Mouse (Mus musculus): Measurements from ENCODE around the gene Cryba2. TPM values are rescaled to one million over a fixed set of nuclear protein-coding genes. Genes with fewer than 3 reads are reported as not detected.

Gene Cryba2
- polyA plus RNA-seq (2012; rRNA removed) = 0.86 and 1.1 TPM in 2 replicates

DNA sequence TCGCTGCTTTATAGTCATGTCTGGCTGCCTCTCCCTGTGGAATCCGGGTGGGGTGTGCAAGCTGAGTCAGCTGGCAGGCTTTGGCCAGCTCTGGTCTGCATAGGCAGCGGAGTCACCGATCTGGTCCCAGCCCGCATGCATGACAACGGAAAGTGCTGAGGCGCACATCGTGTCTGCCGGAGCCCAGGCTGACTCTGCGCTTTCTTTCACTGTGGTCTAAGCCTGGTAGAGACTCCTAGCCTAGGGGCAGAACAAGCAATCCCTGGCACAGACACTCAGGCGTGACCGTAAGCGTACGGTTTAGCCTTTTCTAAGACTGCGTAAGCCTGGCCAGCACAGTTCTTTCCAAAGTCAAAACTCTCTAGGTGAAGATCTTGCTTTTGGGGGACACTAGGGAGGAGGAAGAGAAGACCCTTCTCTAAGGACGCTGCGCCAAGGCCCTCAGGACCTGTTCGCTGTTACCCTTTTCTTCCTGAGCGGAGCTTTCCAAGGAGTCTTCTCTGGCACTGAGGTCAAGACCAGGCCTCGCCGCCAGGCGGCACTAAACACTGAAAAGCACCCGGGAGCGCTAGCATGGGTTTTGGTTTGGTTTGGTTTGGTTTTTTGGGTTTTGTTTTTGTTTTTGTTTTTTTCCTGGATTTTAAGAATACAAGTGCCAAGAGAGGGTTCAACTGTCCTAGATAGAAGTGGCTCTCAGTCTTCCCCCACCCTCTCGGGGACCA, at the start of gene Cryba2:
Gene Cryba2, minus strand, starts transcription at position 10 of the 722 bp plus-strand sequence.
- H3K4me1 ChIP-seq (ENCODE audit: control insufficient read depth, insufficient read depth, insufficient read length, low read length) = 0 out of 2 replicates have a peak, but pooled peaks cover 2% of the 10 kb centered on the region

GRCm38 (mm10) chr1:74941651-74942360, 48.9 kb upstream of the Cryba2 start:
- no peak for TF ChIP-seq POLR2A (IDR thresholded peaks at IDR 0.05; ENCODE audit: low read depth, low read length)
- no peak for TF ChIP-seq CTCF (IDR thresholded peaks at IDR 0.05; ENCODE audit: extremely low read depth, insufficient read length, insufficient replicate concordance, low read depth, low read length)
- H3K36me3 ChIP-seq (ENCODE audit: control insufficient read depth, insufficient read depth, low read length) = peaks cover 20% of the 10 kb centered on the region
- H3K27me3 ChIP-seq (ENCODE audit: control insufficient read depth, insufficient read depth, low read length) = no peaks in the 10 kb centered on the region
- peak overlapping the region; percentile 82 for H3K27ac ChIP-seq (ENCODE audit: insufficient read depth, low read depth, low read length)
- H3K4me3 ChIP-seq (ENCODE audit: low read depth, low read length) = no peak overlapping the region
- 16% methylated on average over 12 of the region's 12 CpGs for WGBS
- H3K4me1 ChIP-seq (ENCODE audit: control insufficient read depth, insufficient read depth, insufficient read length, low read length) = peaks cover 25% of the 10 kb centered on the region; the same call in 1 of the 2 replicates

More for the DNA sequence above, at the start of gene Cryba2:
- peaks cover 28% of the 10 kb centered on the region for H3K27me3 ChIP-seq (ENCODE audit: control insufficient read depth, insufficient read depth, low read length)
- TF ChIP-seq POLR2A (IDR thresholded peaks at IDR 0.05; ENCODE audit: low read depth, low read length) (no peak), CTCF (IDR thresholded peaks at IDR 0.05; ENCODE audit: extremely low read depth, insufficient read length, insufficient replicate concordance, low read depth, low read length) (peak; percentile 88; the same call in 1 of the 2 replicates)
- WGBS = 9% methylated on average over 25 of the region's 25 CpGs
- no peaks in the 10 kb centered on the region for H3K36me3 ChIP-seq (ENCODE audit: control insufficient read depth, insufficient read depth, low read length)
- no peak within 1 kb of the TSS for H3K27ac ChIP-seq (ENCODE audit: insufficient read depth, low read depth, low read length)
- H3K4me3 ChIP-seq (ENCODE audit: low read depth, low read length) = no peak within 1 kb of the TSS

GRCm38 (mm10) chr1:74939762-74940161, 46.8 kb upstream of the Cryba2 start:
- TF ChIP-seq CTCF (IDR thresholded peaks at IDR 0.05; ENCODE audit: extremely low read depth, insufficient read length, insufficient replicate concordance, low read depth, low read length) = no peak
- TF ChIP-seq POLR2A (IDR thresholded peaks at IDR 0.05; ENCODE audit: low read depth, low read length) = no peak
- no peak overlapping the region for H3K27ac ChIP-seq (ENCODE audit: insufficient read depth, low read depth, low read length)
- H3K4me1 ChIP-seq (ENCODE audit: control insufficient read depth, insufficient read depth, insufficient read length, low read length) = peaks cover 25% of the 10 kb centered on the region; the same call in 1 of the 2 replicates
- H3K27me3 ChIP-seq (ENCODE audit: control insufficient read depth, insufficient read depth, low read length) = no peaks in the 10 kb centered on the region
- no peak overlapping the region for H3K4me3 ChIP-seq (ENCODE audit: low read depth, low read length)
- peaks cover 2% of the 10 kb centered on the region; the same call in 1 of the 2 replicates for H3K36me3 ChIP-seq (ENCODE audit: control insufficient read depth, insufficient read depth, low read length)
- 16% methylated on average over 3 of the region's 3 CpGs for WGBS

DNA sequence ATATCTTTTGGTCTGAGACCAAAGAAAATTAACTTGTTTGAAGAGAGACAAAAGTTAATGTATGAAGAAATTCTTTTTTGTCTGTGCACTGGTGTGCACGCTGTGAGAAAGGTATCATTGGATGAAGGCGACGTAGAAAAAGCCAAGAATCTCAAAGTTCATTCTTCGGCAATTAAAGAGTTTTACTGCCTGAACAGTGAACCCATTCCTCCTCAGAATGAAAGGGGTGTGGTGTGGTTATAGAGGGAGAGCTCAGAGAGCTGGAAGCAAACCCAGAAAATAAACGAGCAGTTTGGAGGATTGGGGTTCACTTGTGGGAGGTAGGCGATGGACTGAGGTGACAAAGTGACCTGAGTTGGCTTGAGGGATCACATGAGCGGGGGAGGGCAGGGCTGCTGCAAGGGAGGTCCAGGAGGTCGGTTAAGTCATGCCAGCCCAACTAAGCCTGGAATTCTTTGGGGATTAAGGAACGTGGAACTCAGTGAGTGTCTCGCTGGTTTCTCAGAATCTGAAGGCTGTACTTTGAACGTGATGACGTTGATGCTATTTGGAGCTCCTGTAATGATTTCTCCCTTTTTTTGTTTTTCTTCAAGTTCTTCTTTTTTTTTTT, 43.4 kb upstream of the Cryba2 start:
- no peak for TF ChIP-seq CTCF (IDR thresholded peaks at IDR 0.05; ENCODE audit: extremely low read depth, insufficient read length, insufficient replicate concordance, low read depth, low read length)
- no peak for TF ChIP-seq POLR2A (IDR thresholded peaks at IDR 0.05; ENCODE audit: low read depth, low read length)
- no peaks in the 10 kb centered on the region for H3K36me3 ChIP-seq (ENCODE audit: control insufficient read depth, insufficient read depth, low read length)
- H3K4me1 ChIP-seq (ENCODE audit: control insufficient read depth, insufficient read depth, insufficient read length, low read length) = peaks cover 12% of the 10 kb centered on the region; the same call in 1 of the 2 replicates
- H3K27ac ChIP-seq (ENCODE audit: insufficient read depth, low read depth, low read length) = peak overlapping the region; percentile 97
- peak overlapping the region; percentile 42 for H3K4me3 ChIP-seq (ENCODE audit: low read depth, low read length)
- no peaks in the 10 kb centered on the region; the same call in 1 of the 2 replicates for H3K27me3 ChIP-seq (ENCODE audit: control insufficient read depth, insufficient read depth, low read length)
- WGBS = 19% methylated on average over 12 of the region's 12 CpGs

GRCm38 (mm10) chr1:74935402-74935801, 42.5 kb upstream of the Cryba2 start, which contains the start of gene Cfap65:
Cfap65 (minus strand) TSS chr1:74935599.
- WGBS = 2% methylated on average over 18 of the region's 18 CpGs
- TF ChIP-seq POLR2A (IDR thresholded peaks at IDR 0.05; ENCODE audit: low read depth, low read length) (no peak), CTCF (IDR thresholded peaks at IDR 0.05; ENCODE audit: extremely low read depth, insufficient read length, insufficient replicate concordance, low read depth, low read length) (no peak)
- no peaks in the 10 kb centered on the region for H3K36me3 ChIP-seq (ENCODE audit: control insufficient read depth, insufficient read depth, low read length)
- peaks cover 7% of the 10 kb centered on the region; the same call in 1 of the 2 replicates for H3K4me1 ChIP-seq (ENCODE audit: control insufficient read depth, insufficient read depth, insufficient read length, low read length)
- no peaks in the 10 kb centered on the region; the same call in 1 of the 2 replicates for H3K27me3 ChIP-seq (ENCODE audit: control insufficient read depth, insufficient read depth, low read length)
- H3K4me3 ChIP-seq (ENCODE audit: low read depth, low read length) = peak within 1 kb of the TSS; percentile 42
- peak within 1 kb of the TSS; percentile 97 for H3K27ac ChIP-seq (ENCODE audit: insufficient read depth, low read depth, low read length)

DNA sequence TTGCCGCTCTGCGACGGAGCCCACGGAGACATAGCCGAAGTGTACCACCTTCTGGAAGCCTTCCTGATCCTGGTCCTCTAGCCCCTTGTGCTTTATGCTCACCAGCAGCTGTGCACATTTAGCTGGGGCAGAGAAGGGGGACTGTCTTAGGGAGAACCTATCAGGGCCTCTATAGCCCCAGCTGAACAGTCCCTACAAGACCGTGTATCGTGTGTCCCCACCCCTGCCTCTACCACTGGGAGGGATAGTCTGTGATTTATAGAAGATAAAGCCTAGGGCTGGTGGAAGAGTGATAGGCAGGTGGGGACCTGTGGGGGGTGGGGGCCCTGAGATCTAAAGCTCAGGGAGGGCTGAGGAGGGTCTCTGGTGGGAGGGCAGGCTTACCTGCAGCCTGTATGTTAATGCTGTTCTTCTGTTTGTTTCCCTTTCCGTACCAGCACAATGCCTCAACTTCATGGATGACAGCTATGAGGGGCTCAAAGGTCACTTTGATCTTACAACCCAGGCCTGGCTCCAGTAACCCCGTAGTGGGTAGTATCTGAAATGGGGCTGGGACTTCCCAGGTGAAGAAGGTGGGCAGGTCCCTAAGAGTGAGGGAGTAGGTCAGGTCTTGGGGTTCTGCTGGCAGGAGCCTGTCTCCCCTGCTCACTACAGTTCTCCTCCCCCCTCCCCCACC, 34.8 kb upstream of the Cryba2 start:
- WGBS = 68% methylated on average over 9 of the region's 9 CpGs
- H3K4me3 ChIP-seq (ENCODE audit: low read depth, low read length) = no peak overlapping the region
- TF ChIP-seq CTCF (IDR thresholded peaks at IDR 0.05; ENCODE audit: extremely low read depth, insufficient read length, insufficient replicate concordance, low read depth, low read length) (no peak), POLR2A (IDR thresholded peaks at IDR 0.05; ENCODE audit: low read depth, low read length) (no peak)

More for the DNA sequence above, 34.8 kb upstream of the Cryba2 start:
- peaks cover 9% of the 10 kb centered on the region; the same call in 1 of the 2 replicates for H3K4me1 ChIP-seq (ENCODE audit: control insufficient read depth, insufficient read depth, insufficient read length, low read length)
- H3K27me3 ChIP-seq (ENCODE audit: control insufficient read depth, insufficient read depth, low read length) = no peaks in the 10 kb centered on the region
- H3K27ac ChIP-seq (ENCODE audit: insufficient read depth, low read depth, low read length) = no peak overlapping the region
- H3K36me3 ChIP-seq (ENCODE audit: control insufficient read depth, insufficient read depth, low read length) = no peaks in the 10 kb centered on the region

All from small intestine, adult 2 months (tissue).